Mouse (Mus musculus): Measurements from ENCODE around the gene Mcrip2.

DNA sequence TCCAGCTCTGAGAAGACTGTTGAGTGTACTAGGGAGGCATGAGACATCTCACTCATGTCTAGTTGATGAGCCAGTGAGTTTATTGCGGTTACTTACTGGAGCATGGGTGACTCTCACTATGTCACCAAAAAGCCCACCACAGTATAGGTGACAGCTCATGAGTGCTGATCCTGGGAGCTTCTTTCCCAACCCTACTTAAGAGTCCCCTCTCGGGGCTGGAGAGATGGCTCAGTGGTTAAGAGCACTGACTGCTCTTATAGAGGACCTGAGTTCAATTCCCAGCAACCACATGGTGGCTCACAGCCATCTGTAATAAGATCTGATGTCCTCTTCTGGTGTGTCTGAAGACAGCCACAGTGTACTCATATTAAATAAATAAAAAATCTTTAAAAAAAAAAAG is 1.4 kb upstream of the Mcrip2 start:
- TF ChIP-seq CTCF (IDR thresholded peaks at IDR 0.05; ENCODE audit: extremely low read depth, insufficient read depth, insufficient read length, insufficient replicate concordance) = no peak
- no peak for TF ChIP-seq POLR2A (IDR thresholded peaks at IDR 0.05; ENCODE audit: low read depth, low read length)

All from spleen, adult 2 months (tissue).